20 mouse cellular contexts compared by ENCODE assay signal in the genomic region with DNA sequence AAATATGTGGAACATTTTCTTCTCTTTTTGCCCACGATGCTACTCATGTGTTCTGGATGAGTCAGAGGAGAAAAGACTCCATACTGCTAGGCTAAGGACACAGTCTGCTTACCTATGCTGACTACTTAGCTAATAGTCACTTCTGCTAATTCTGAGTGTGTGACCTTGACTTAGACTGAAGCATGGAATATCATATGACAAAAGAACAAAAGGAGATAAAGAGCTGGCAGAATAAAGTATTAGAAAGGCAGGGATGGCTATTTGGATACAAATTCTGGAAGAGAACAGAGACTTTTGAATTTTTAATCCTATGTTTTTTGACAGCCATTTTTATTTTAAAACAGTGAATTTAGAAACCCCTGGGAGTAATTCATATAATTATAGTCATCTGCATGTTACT. TPM values are rescaled to one million over a fixed set of nuclear protein-coding genes. Genes with fewer than 3 reads are reported as not detected.
DNase-seq lines count a peak whose midpoint lies in the region; ATAC-seq and TF ChIP-seq lines count a peak whose summit lies in the region.
"Had no signal": no experiment of that assay in that cellular context is flagged by ENCODE, and none has a peak within 500 bp of the region (broad histone marks: within the 10 kb centered on the region; RNA-seq: fewer than 3 reads in every experiment).

No protein-coding gene starts in this region.

- TF ChIP-seq POLR2A in myocyte (IDR thresholded peaks at IDR 0.05; ENCODE audit: insufficient read length, low read depth), result no peak

- ATAC-seq in heart, embryonic 15.5 days (replicated peaks; ENCODE audit: insufficient number of reproducible peaks, insufficient read depth, low FRiP score, low read depth), result no peak
- ATAC-seq: activated CD4-positive, CD25-positive, alpha-beta regulatory T cell, adult 4 months; forebrain, embryonic 13.5 days; forebrain, postnatal 0 days; intestine, embryonic 15.5 days; Patski had no signal

- no peaks in the 10 kb centered on the region for H3K36me3 ChIP-seq in heart, embryonic 15.5 days
- H3K36me3 ChIP-seq in myocyte (ENCODE audit: control insufficient read depth, insufficient read depth), result no peaks in the 10 kb centered on the region
- H3K36me3 ChIP-seq: embryonic facial prominence, embryonic 10.5 days; hindbrain, embryonic 10.5 days; intestine, embryonic 15.5 days had no signal

- no peaks in the 10 kb centered on the region for H3K79me2 ChIP-seq in myocyte (ENCODE audit: control insufficient read depth, insufficient read depth)

- H3K4me2 ChIP-seq in heart, embryonic 15.5 days, result peak overlapping the region; percentile 29; the same call in 1 of the 2 replicates
- H3K4me2 ChIP-seq in myocyte (ENCODE audit: low read depth), result peak overlapping the region; percentile 63
- H3K4me2 ChIP-seq: forebrain, embryonic 13.5 days; hindbrain, embryonic 14.5 days; intestine, embryonic 15.5 days had no signal

- no peak overlapping the region for H3K9ac ChIP-seq in heart, embryonic 15.5 days
- H3K9ac ChIP-seq: forebrain, embryonic 13.5 days; forebrain, postnatal 0 days; hindbrain, embryonic 14.5 days; intestine, embryonic 15.5 days had no signal

- H3K4me3 ChIP-seq in heart, embryonic 15.5 days, result no peak overlapping the region
- H3K4me3 ChIP-seq in myocyte, result no peak overlapping the region
- H3K4me3 ChIP-seq: embryonic facial prominence, embryonic 10.5 days; forebrain, embryonic 13.5 days; hindbrain, embryonic 10.5 days; intestine, embryonic 15.5 days had no signal

- intact Hi-C loops in heart, postnatal 25 days (cut with DNase I), result no loop called here

- no peaks in the 10 kb centered on the region for H3K9me3 ChIP-seq in heart, embryonic 15.5 days (replicated peaks)
- H3K9me3 ChIP-seq: embryonic facial prominence, embryonic 10.5 days; forebrain, embryonic 13.5 days; hindbrain, embryonic 10.5 days; intestine, embryonic 15.5 days had no signal

- peaks cover 6% of the 10 kb centered on the region; the same call in 1 of the 2 replicates for H3K4me1 ChIP-seq in heart, embryonic 15.5 days (replicated peaks)
- H3K4me1 ChIP-seq: embryonic facial prominence, embryonic 10.5 days; forebrain, embryonic 13.5 days; hindbrain, embryonic 10.5 days; intestine, embryonic 15.5 days had no signal

- DNase-seq in heart, adult 18-20 months, result peak; percentile 14 to 23
- no peak for DNase-seq in heart, adult 8-10 months (ENCODE audit: low spot score)
- no peak for DNase-seq in heart, postnatal 25 days (ENCODE audit: low spot score)
- DNase-seq in 416B (ENCODE audit: low read depth), result peak; percentile 17
- DNase-seq in thymus, postnatal 4 days, result no peak
- DNase-seq: adrenal gland, postnatal 14 days; cerebellum, postnatal 10 days; forebrain, postnatal 0 days; gastrocnemius, postnatal 36 days; kidney, adult 18-20 months had no signal

- no peaks in the 10 kb centered on the region for H3K27me3 ChIP-seq in heart, embryonic 15.5 days
- H3K27me3 ChIP-seq in myocyte (ENCODE audit: control insufficient read depth, insufficient read depth, insufficient read length), result no peaks in the 10 kb centered on the region
- H3K27me3 ChIP-seq: CH12.LX; forebrain, embryonic 13.5 days; intestine, embryonic 15.5 days had no signal

- 71% methylated on average over 1 of the region's 1 CpGs for WGBS in heart, embryonic 15.5 days

- H3K27ac ChIP-seq in heart, embryonic 15.5 days, result peak overlapping the region; percentile 42; the same call in 1 of the 2 replicates
- H3K27ac ChIP-seq: embryonic facial prominence, embryonic 10.5 days; forebrain, embryonic 13.5 days; hindbrain, embryonic 10.5 days; hindbrain, embryonic 14.5 days; intestine, embryonic 15.5 days had no signal

- H3ac ChIP-seq in myocyte (ENCODE audit: control insufficient read depth, insufficient read length), result no peak overlapping the region

TF ChIP-seq in myocyte, 11 proteins besides CTCF, POLR2A, EP300 and RAD21:
- TF ChIP-seq MAX (IDR thresholded peaks at IDR 0.05; ENCODE audit: low read depth), result no peak
- TF ChIP-seq USF1 (IDR thresholded peaks at IDR 0.05; ENCODE audit: low read depth), result no peak
- no peak for TF ChIP-seq TCF3 (IDR thresholded peaks at IDR 0.05; ENCODE audit: insufficient read length, low read depth)
- no peak for TF ChIP-seq MYOG (IDR thresholded peaks at IDR 0.05; ENCODE audit: control insufficient read depth in 1 of 3, insufficient read depth in 1 of 3, insufficient read length in 2 of 3, low read depth in 2 of 3)
- no peak for TF ChIP-seq SRF (IDR thresholded peaks at IDR 0.05; ENCODE audit: control insufficient read depth, insufficient read length, low read depth)
- TF ChIP-seq POLR2AphosphoS2 (IDR thresholded peaks at IDR 0.05; ENCODE audit: insufficient read length, low read depth), result no peak

RNA-seq across cellular contexts. Expression of a gene that starts 0.8 kb away (rescaled TPM):
- 100 to 1,000 TPM; 155 to 161 TPM for total RNA-seq in heart, adult 18-20 months (2021)
- 100 to 1,000 TPM; 169 to 207 (median 175) TPM for total RNA-seq in heart, adult 8-10 months (2022)
- 14.0 and 16.4 TPM in 2 replicates for polyA plus RNA-seq in heart, embryonic 15.5 days (2015; fragmentation: Nextera tagmentation; extraction: Ambion mirVana)
- 100 to 1,000 TPM; 166 to 170 TPM for total RNA-seq in heart, postnatal 25 days (2021)
- 0.77 TPM for polyA plus RNA-seq in myocyte (2012; fragmentation: generic; extraction: Trizol)
- total RNA-seq: CH12.LX; forebrain, postnatal 0 days had no signal
- polyA plus RNA-seq: activated CD4-positive, CD25-positive, alpha-beta regulatory T cell, adult 4 months; embryonic facial prominence, embryonic 10.5 days; forebrain, embryonic 13.5 days; forebrain, postnatal 0 days; hindbrain, embryonic 14.5 days; intestine, embryonic 15.5 days; Patski had no signal

RNA-seq across cellular contexts. Expression of a gene that starts 15.0 kb away (rescaled TPM):
- 10 to 100 TPM; 29.3 to 31.5 TPM for total RNA-seq in heart, adult 18-20 months (2021)
- total RNA-seq in heart, adult 8-10 months (2022), result 10 to 100 TPM; 24.3 to 29.7 (median 28.2) TPM
- 31.5 and 34.0 TPM in 2 replicates for polyA plus RNA-seq in heart, embryonic 15.5 days (2015; fragmentation: Nextera tagmentation; extraction: Ambion mirVana)
- total RNA-seq in heart, postnatal 25 days (2021), result 10 to 100 TPM; 26.9 to 27.4 TPM
- 3.6 TPM for polyA plus RNA-seq in myocyte (2012; fragmentation: generic; extraction: Trizol)

RNA-seq across cellular contexts. Expression of a gene that starts 50.5 kb away (rescaled TPM):
- total RNA-seq in heart, adult 18-20 months (2021), result 10 to 100 TPM; 12.2 to 13.0 TPM
- total RNA-seq in heart, adult 8-10 months (2022), result 10 to 100 TPM in 3 of 4 experiments, 1 to 10 TPM in 1; 9.5 to 13.6 (median 10.6) TPM
- polyA plus RNA-seq in heart, embryonic 15.5 days (2015; fragmentation: Nextera tagmentation; extraction: Ambion mirVana), result 32.7 and 34.6 TPM in 2 replicates
- 10 to 100 TPM; 10.9 to 11.6 TPM for total RNA-seq in heart, postnatal 25 days (2021)
- 2.6 TPM for polyA plus RNA-seq in myocyte (2012; fragmentation: generic; extraction: Trizol)

Comparison
In these comparisons a context has a peak if more than half of its experiments do, and no peak if none do; other contexts are left out.
1. DNase-seq: peak in heart, adult 18-20 months (2 of 2) and 416B (single experiment); none in heart, adult 8-10 months (single experiment), heart, postnatal 25 days (single experiment) and thymus, postnatal 4 days (single experiment).